In the genomic region with DNA sequence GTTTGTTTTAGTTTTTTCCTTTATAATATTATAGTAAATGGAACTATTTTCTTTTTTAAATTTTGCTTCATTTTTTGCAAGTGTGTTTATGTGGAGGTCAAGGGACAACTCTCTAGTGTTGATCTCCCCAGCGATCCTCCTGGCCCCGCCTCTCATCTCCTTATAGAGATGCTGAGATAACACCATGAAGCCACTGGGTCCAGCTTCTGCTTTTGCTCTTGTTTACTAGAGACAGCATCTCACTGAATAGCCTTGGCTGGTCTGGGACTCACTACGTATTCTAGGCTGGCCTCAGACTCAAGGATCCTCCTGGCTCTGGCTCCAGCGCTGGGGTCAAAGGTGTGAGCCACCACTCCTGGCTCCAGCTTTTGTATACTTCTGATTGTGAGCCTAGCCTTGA, we compare ENCODE assay signal across 22 mouse cellular contexts. TPM values are rescaled to one million over a fixed set of nuclear protein-coding genes. Genes with fewer than 3 reads are reported as not detected.
"Had no signal": no experiment of that assay in that cellular context is flagged by ENCODE, and none has a peak within 500 bp of the region (broad histone marks: within the 10 kb centered on the region; RNA-seq: fewer than 3 reads in every experiment).

No protein-coding gene starts in this region.

- H3K4me1 ChIP-seq: midbrain, embryonic 13.5 days; midbrain, embryonic 15.5 days; neural tube, embryonic 12.5 days; stomach, embryonic 15.5 days had no signal

- H3K4me3 ChIP-seq: lung, embryonic 15.5 days; megakaryocyte, embryonic 14.5 days; midbrain, embryonic 13.5 days; midbrain, embryonic 15.5 days; neural tube, embryonic 12.5 days; stomach, embryonic 15.5 days had no signal

- ATAC-seq: liver, postnatal 0 days; lung, postnatal 0 days; midbrain, embryonic 13.5 days; midbrain, embryonic 15.5 days had no signal

- H3K9ac ChIP-seq: liver, postnatal 0 days; lung, embryonic 15.5 days; midbrain, embryonic 13.5 days; midbrain, embryonic 15.5 days; neural tube, embryonic 12.5 days; stomach, embryonic 15.5 days had no signal

- H3K36me3 ChIP-seq: lung, embryonic 15.5 days; midbrain, embryonic 13.5 days; midbrain, embryonic 15.5 days; neural tube, embryonic 12.5 days; stomach, embryonic 15.5 days had no signal

- H3K9me3 ChIP-seq: lung, embryonic 15.5 days; megakaryocyte, embryonic 14.5 days; midbrain, embryonic 13.5 days; midbrain, embryonic 15.5 days; neural tube, embryonic 12.5 days; stomach, embryonic 15.5 days had no signal

- H3K27ac ChIP-seq: lung, embryonic 15.5 days; macrophage; midbrain, embryonic 13.5 days; midbrain, embryonic 15.5 days; neural tube, embryonic 12.5 days; stomach, embryonic 15.5 days; stomach, postnatal 0 days had no signal

- DNase-seq: liver, postnatal 0 days; lung, adult 2 months; lung, postnatal 14 days; lung, postnatal 36 days; right cerebral cortex, postnatal 14 days; thymus, adult 2 months; thymus, postnatal 36 days had no signal

- H3K4me2 ChIP-seq: lung, embryonic 15.5 days; midbrain, embryonic 11.5 days; midbrain, embryonic 13.5 days; midbrain, embryonic 15.5 days; neural tube, embryonic 12.5 days; stomach, embryonic 15.5 days had no signal

- H3K27me3 ChIP-seq: lung, embryonic 15.5 days; midbrain, embryonic 13.5 days; midbrain, embryonic 15.5 days; neural tube, embryonic 12.5 days; stomach, embryonic 15.5 days had no signal

RNA-seq across cellular contexts. Expression of gene Pla2g12b, which starts 16.1 kb away (rescaled TPM):
- total RNA-seq: midbrain, postnatal 0 days; monocyte, adult 5-6 weeks; neutrophil, adult 5-6 weeks had no signal
- polyA plus RNA-seq: macrophage; midbrain, embryonic 11.5 days; midbrain, embryonic 13.5 days; midbrain, embryonic 15.5 days; midbrain, postnatal 0 days; neural tube, embryonic 12.5 days; neural tube, embryonic 14.5 days; spleen, adult 2 months; thymus, adult 2 months had no signal

RNA-seq across cellular contexts. Expression of gene Oit3, which starts 22.1 kb away (rescaled TPM):
- polyA plus RNA-seq: neural tube, embryonic 14.5 days had no signal
